ENCODE assay signal across 8 mouse cellular contexts in the genomic region with DNA sequence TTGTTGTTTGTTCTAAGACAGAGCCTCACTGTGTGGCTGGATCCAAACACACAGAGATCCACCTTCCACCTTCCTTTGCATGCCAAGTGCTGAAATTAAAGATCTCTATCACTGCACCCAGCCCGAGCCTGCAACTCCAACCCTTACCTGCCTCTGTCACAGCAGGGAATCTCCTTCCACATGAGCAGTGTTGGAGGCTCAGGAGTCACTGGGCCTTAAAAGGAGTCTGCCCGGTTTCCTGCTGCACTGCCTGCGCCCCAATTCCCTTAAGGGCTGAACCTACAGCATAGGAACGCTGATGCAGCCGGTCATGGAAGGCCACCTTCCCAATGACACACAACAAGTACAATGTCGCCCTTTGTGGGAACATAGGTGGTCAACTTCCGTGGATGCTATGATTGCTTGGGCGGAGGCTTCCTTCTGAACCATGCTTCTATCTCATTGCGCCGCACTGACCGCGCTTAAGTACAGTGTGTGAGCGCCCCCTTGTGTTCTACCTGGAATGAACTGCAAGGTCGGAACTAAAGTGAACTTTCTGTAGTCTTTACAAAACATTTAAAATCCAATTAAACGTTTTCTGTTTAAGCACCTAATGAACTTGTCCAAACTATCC. TPM values are rescaled to one million over a fixed set of nuclear protein-coding genes. Genes with fewer than 3 reads are reported as not detected.
DNase-seq lines count a peak whose midpoint lies in the region; ATAC-seq and TF ChIP-seq lines count a peak whose summit lies in the region.

No protein-coding gene starts in this region.

- TF ChIP-seq POLR2A in embryonic fibroblast, embryonic 13.5 days (IDR thresholded peaks at IDR 0.05; ENCODE audit: low read depth, low read length): no peak
- no peak for TF ChIP-seq POLR2A in liver, adult 2 months (IDR thresholded peaks at IDR 0.05; ENCODE audit: extremely low read depth, insufficient read depth, low read length)

- H3K27ac ChIP-seq in embryonic fibroblast, embryonic 13.5 days (ENCODE audit: insufficient read depth, low read length): no peak overlapping the region
- no peak overlapping the region for H3K27ac ChIP-seq in heart, embryonic 12.5 days (ENCODE audit: poor library complexity, severe bottlenecking)
- H3K27ac ChIP-seq in kidney, embryonic 16.5 days (ENCODE audit: low read length): no peak overlapping the region
- H3K27ac ChIP-seq in liver, adult 2 months (replicated peaks; ENCODE audit: insufficient read depth, low read depth, low read length): no peak overlapping the region
- H3K27ac ChIP-seq in neural tube, embryonic 11.5 days (ENCODE audit: low read depth, low read length): no peak overlapping the region
- H3K27ac ChIP-seq in stomach, embryonic 16.5 days (ENCODE audit: low read length): no peak overlapping the region

- peak; percentile 77; the same call in 1 of the 2 replicates for TF ChIP-seq CTCF in embryonic fibroblast, embryonic 13.5 days (IDR thresholded peaks at IDR 0.05; ENCODE audit: borderline replicate concordance, insufficient read depth, low read length)
- peak; percentile 83 for TF ChIP-seq CTCF in liver, adult 2 months (IDR thresholded peaks at IDR 0.05; ENCODE audit: low read depth, low read length)

- H3K4me1 ChIP-seq in embryonic fibroblast, embryonic 13.5 days (ENCODE audit: control insufficient read depth, insufficient read depth, low read length): no peaks in the 10 kb centered on the region
- peaks cover 10% of the 10 kb centered on the region for H3K4me1 ChIP-seq in heart, embryonic 12.5 days (replicated peaks)
- H3K4me1 ChIP-seq in kidney, embryonic 16.5 days (ENCODE audit: insufficient read depth, low read length): 0 out of 2 replicates have a peak, but pooled peaks cover 3% of the 10 kb centered on the region
- no peaks in the 10 kb centered on the region for H3K4me1 ChIP-seq in liver, adult 2 months (ENCODE audit: control insufficient read depth, insufficient read depth, low read length)
- H3K4me1 ChIP-seq in neural tube, embryonic 11.5 days (ENCODE audit: control insufficient read depth, insufficient read depth, low read length): no peaks in the 10 kb centered on the region
- no peaks in the 10 kb centered on the region for H3K4me1 ChIP-seq in stomach, embryonic 16.5 days (ENCODE audit: control insufficient read depth, insufficient read depth, low read length)

- no peak for ATAC-seq in heart, embryonic 12.5 days (ENCODE audit: insufficient number of reproducible peaks, low FRiP score)
- 0 out of 2 replicates have a peak, but pooled peaks have one; percentile 24 for ATAC-seq in kidney, embryonic 16.5 days (ENCODE audit: low FRiP score, low TSS enrichment)
- 0 out of 2 replicates have a peak, but pooled peaks have one; percentile 48 for ATAC-seq in neural tube, embryonic 11.5 days (ENCODE audit: insufficient read depth, low FRiP score, low TSS enrichment)
- no peak for ATAC-seq in stomach, embryonic 16.5 days (ENCODE audit: insufficient read depth, low FRiP score)

- no peaks in the 10 kb centered on the region for H3K9me3 ChIP-seq in heart, embryonic 12.5 days (replicated peaks)
- H3K9me3 ChIP-seq in kidney, embryonic 16.5 days (ENCODE audit: low read length): no peaks in the 10 kb centered on the region
- H3K9me3 ChIP-seq in neural tube, embryonic 11.5 days (ENCODE audit: control insufficient read depth, low read length): no peaks in the 10 kb centered on the region
- H3K9me3 ChIP-seq in stomach, embryonic 16.5 days (replicated peaks; ENCODE audit: control insufficient read depth, low read length): no peaks in the 10 kb centered on the region

- H3K4me2 ChIP-seq in heart, embryonic 12.5 days: peak overlapping the region; percentile 44
- peak overlapping the region; percentile 45 for H3K4me2 ChIP-seq in kidney, embryonic 16.5 days (replicated peaks; ENCODE audit: low read depth, low read length)
- peak overlapping the region; percentile 35 for H3K4me2 ChIP-seq in neural tube, embryonic 11.5 days (ENCODE audit: low read depth)
- H3K4me2 ChIP-seq in stomach, embryonic 16.5 days (ENCODE audit: low read depth, low read length): 0 out of 2 replicates have a peak overlapping the region, but pooled peaks have one; percentile 27

- WGBS in heart, embryonic 12.5 days: 8% methylated on average over 15 of the region's 15 CpGs
- whole genome bisulfite sequencing in kidney, embryonic 16.5 days: 8% methylated on average over 15 of the region's 15 CpGs
- 14% methylated on average over 15 of the region's 15 CpGs for WGBS in liver, adult 2 months
- WGBS in neural tube, embryonic 11.5 days: 10% methylated on average over 15 of the region's 15 CpGs
- WGBS in stomach, embryonic 16.5 days: 8% methylated on average over 15 of the region's 15 CpGs

- no peak overlapping the region for H3K4me3 ChIP-seq in embryonic fibroblast, embryonic 13.5 days (ENCODE audit: insufficient read depth, low read length)
- no peak overlapping the region for H3K4me3 ChIP-seq in heart, embryonic 12.5 days
- no peak overlapping the region for H3K4me3 ChIP-seq in kidney, embryonic 16.5 days (ENCODE audit: low read length)
- no peak overlapping the region for H3K4me3 ChIP-seq in liver, adult 2 months (ENCODE audit: insufficient read depth, low read depth, low read length)
- no peak overlapping the region for H3K4me3 ChIP-seq in neural tube, embryonic 11.5 days (ENCODE audit: low read depth, low read length)
- H3K4me3 ChIP-seq in stomach, embryonic 16.5 days (replicated peaks; ENCODE audit: low read length): no peak overlapping the region

- DNase-seq in CD4-positive, CD25-positive, alpha-beta regulatory T cell, adult 2 months (ENCODE audit: low read depth, low spot score): peak; percentile 83
- peak; percentile 92 for DNase-seq in brain, adult 2 months (ENCODE audit: low read depth, low spot score)
- DNase-seq in liver, adult 2 months (ENCODE audit: extremely low read depth, low read depth, low spot score): peak; percentile 48
- DNase-seq in neural tube, embryonic 11.5 days (ENCODE audit: low spot score): peak; percentile 79

- H3K79me2 ChIP-seq in liver, adult 2 months (ENCODE audit: control insufficient read depth, insufficient read depth, low read length): no peaks in the 10 kb centered on the region

- peaks cover 38% of the 10 kb centered on the region for H3K27me3 ChIP-seq in heart, embryonic 12.5 days (replicated peaks)
- no peaks in the 10 kb centered on the region for H3K27me3 ChIP-seq in kidney, embryonic 16.5 days (ENCODE audit: insufficient read depth, low read length)
- no peaks in the 10 kb centered on the region for H3K27me3 ChIP-seq in liver, adult 2 months (ENCODE audit: control insufficient read depth, insufficient read depth, low read length)
- no peaks in the 10 kb centered on the region for H3K27me3 ChIP-seq in neural tube, embryonic 11.5 days (ENCODE audit: control insufficient read depth, insufficient read depth, low read length)
- no peaks in the 10 kb centered on the region for H3K27me3 ChIP-seq in stomach, embryonic 16.5 days (ENCODE audit: control insufficient read depth, insufficient read depth, low read length)

- H3K9ac ChIP-seq in heart, embryonic 12.5 days: 0 out of 2 replicates have a peak overlapping the region, but pooled peaks have one; percentile 32
- no peak overlapping the region for H3K9ac ChIP-seq in kidney, embryonic 16.5 days (replicated peaks; ENCODE audit: low read length)
- no peak overlapping the region for H3K9ac ChIP-seq in liver, adult 2 months (ENCODE audit: low read depth, low read length)
- H3K9ac ChIP-seq in neural tube, embryonic 11.5 days (ENCODE audit: low read length): no peak overlapping the region
- H3K9ac ChIP-seq in stomach, embryonic 16.5 days (ENCODE audit: low read length): no peak overlapping the region

- no peaks in the 10 kb centered on the region for H3K36me3 ChIP-seq in heart, embryonic 12.5 days
- H3K36me3 ChIP-seq in kidney, embryonic 16.5 days (ENCODE audit: insufficient read depth, low read length): no peaks in the 10 kb centered on the region
- H3K36me3 ChIP-seq in liver, adult 2 months (ENCODE audit: control insufficient read depth, insufficient read depth, low read length): no peaks in the 10 kb centered on the region
- H3K36me3 ChIP-seq in neural tube, embryonic 11.5 days (ENCODE audit: control insufficient read depth, insufficient read depth, low read length): no peaks in the 10 kb centered on the region
- H3K36me3 ChIP-seq in stomach, embryonic 16.5 days (ENCODE audit: control insufficient read depth, insufficient read depth, low read length): no peaks in the 10 kb centered on the region

RNA-seq across cellular contexts. Expression of a gene that starts 49.5 kb away (rescaled TPM):
- 1.1 and 1.2 TPM in 2 replicates for polyA plus RNA-seq in embryonic fibroblast, embryonic 13.5 days (2011; ENCODE audit: insufficient read length, low read depth, missing spikeins)
- polyA plus RNA-seq in heart, embryonic 12.5 days (2016; fragmentation: Nextera tagmentation; extraction: Ambion mirVana): 1.3 and 1.5 TPM in 2 replicates
- polyA plus RNA-seq in kidney, embryonic 16.5 days (2015; fragmentation: Nextera tagmentation; extraction: Ambion mirVana): 46.7 and 48.3 TPM in 2 replicates
- 0.27 and 0.46 TPM in 2 replicates for total RNA-seq in liver, adult 2 months (2014; rRNA removed)
- polyA plus RNA-seq in liver, adult 2 months (2012; rRNA removed): 0.31 and 0.37 TPM in 2 replicates
- 2.0 and 3.1 TPM in 2 replicates for polyA plus RNA-seq in neural tube, embryonic 11.5 days (2014; fragmentation: Nextera tagmentation; extraction: Ambion mirVana)
- polyA plus RNA-seq in stomach, embryonic 16.5 days (2015; fragmentation: Nextera tagmentation; extraction: Ambion mirVana): 77.9 and 96.3 TPM in 2 replicates

RNA-seq across cellular contexts. Expression of a gene that starts 51.7 kb away (rescaled TPM):
- polyA plus RNA-seq in embryonic fibroblast, embryonic 13.5 days (2011; ENCODE audit: insufficient read length, low read depth, missing spikeins): 16.7 and 21.1 TPM in 2 replicates
- 7.6 and 9.1 TPM in 2 replicates for polyA plus RNA-seq in heart, embryonic 12.5 days (2016; fragmentation: Nextera tagmentation; extraction: Ambion mirVana)
- 5.3 and 6.1 TPM in 2 replicates for polyA plus RNA-seq in kidney, embryonic 16.5 days (2015; fragmentation: Nextera tagmentation; extraction: Ambion mirVana)
- 31.0 and 37.8 TPM in 2 replicates for total RNA-seq in liver, adult 2 months (2014; rRNA removed)
- polyA plus RNA-seq in liver, adult 2 months (2012; rRNA removed): 4.5 and 5.4 TPM in 2 replicates
- 4.5 and 4.6 TPM in 2 replicates for polyA plus RNA-seq in neural tube, embryonic 11.5 days (2014; fragmentation: Nextera tagmentation; extraction: Ambion mirVana)
- 4.8 and 5.8 TPM in 2 replicates for polyA plus RNA-seq in stomach, embryonic 16.5 days (2015; fragmentation: Nextera tagmentation; extraction: Ambion mirVana)

Comparison
In these comparisons a context has a peak if more than half of its experiments do, and no peak if none do; other contexts are left out.
1. ATAC-seq: peak in kidney, embryonic 16.5 days (single experiment) and neural tube, embryonic 11.5 days (single experiment); none in heart, embryonic 12.5 days (single experiment) and stomach, embryonic 16.5 days (single experiment).
2. RNA of a gene that starts 49.5 kb away (polyA plus RNA-seq): 77.9 to 96.3 TPM in stomach, embryonic 16.5 days and 46.7 to 48.3 TPM in kidney, embryonic 16.5 days; 2.0 to 3.1 TPM in neural tube, embryonic 11.5 days, 1.3 to 1.5 TPM in heart, embryonic 12.5 days, 1.1 to 1.2 TPM in embryonic fibroblast, embryonic 13.5 days and 0.31 to 0.37 TPM in liver, adult 2 months; every median in the first group is over 10 times any median in the second.
3. Peak in every context shown above with its lines, with median percentiles within 50 percentile points of each other: DNase-seq and H3K4me2 ChIP-seq.